Mouse (Mus musculus) kidney, adult 18-20 months (tissue): ENCODE measurements around the gene Cpa4.

Source experiments
- DNase-seq: peaks from one replicate; pipeline ENCODE4 v3.0.0; 2021

Cpa4 gene

GRCm38 (mm10) chr6:30552628-30553027 lies 15.5 kb upstream of the Cpa4 start:
- DNase-seq: no peak

DNA sequence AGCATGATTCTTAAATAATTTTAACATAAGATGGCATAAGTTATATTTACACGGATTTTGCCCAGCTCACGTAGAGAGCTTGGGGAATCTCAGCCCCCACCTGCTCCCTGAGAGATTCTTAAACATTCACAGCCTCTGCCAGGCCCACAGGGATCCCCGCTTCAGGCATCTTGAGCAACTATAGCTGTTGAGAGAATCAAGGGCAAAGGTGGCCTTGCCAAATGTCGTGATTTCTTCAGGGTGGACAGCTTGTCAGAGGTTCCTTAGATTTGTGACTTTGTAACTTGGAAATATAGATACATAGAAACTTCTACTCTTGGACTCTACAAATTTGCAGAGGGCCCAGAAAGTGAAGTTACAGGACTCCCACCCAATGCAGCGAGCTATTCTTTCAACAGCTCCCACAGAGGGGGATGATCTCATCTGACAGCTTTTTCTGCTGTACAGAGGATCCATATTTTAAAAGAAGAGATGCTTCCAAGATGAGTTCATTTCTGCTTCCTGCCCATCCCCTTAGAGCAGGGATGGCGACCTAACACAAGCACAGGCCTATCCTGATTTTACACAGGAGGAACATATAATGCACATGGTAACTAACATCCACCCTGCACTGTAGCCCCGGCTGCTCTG lies 14.7 kb upstream of the Cpa4 start:
- DNase-seq: no peak

DNA sequence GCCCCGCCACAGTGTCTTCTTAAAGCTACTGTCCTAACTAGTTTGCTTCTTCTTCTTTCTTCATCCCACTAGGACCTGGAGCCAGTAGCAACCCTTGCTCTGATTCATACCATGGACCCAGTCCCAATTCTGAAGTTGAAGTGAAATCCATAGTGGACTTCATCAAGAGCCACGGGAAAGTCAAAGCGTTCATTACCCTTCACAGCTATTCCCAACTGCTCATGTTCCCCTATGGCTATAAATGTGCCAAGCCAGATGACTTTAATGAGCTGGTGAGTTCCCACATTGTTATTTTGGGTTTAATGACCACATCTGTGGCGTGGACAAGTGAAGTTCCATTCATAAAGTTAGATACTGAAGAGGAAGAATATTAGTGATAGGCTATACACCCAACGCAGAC lies 14.1 kb upstream of the Cpa4 start:
- DNase-seq: no peak

DNA sequence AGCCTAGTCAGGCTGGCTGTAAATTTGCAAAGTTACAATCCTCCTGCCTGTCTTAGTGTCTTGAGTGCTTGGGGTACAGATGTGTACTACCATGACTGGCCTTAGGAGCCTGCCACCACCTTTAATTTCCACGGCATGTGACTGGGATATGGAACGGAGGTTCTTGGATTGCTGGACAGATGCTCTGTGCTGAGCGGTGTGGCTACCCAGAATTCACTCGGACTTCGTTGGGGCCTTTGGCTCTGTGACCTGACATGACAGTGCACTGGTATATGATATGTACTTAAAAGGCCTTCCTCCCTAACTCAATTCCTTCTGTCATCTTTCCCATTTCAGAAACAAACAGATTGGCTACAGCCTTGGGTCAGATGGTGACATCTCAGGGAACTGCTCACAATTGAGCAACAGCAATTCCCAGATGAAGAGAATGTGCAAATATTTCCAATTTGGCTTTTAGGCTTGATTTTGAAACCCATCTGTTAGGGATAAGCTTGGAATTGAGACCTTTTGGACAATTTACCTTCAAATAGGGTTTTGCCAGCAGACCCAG lies 13.5 kb upstream of the Cpa4 start:
- no peak for DNase-seq

- no peak for DNase-seq
Measured at GRCm38 (mm10) chr6:30556080-30556479, 12.1 kb upstream of the Cpa4 start.

DNA sequence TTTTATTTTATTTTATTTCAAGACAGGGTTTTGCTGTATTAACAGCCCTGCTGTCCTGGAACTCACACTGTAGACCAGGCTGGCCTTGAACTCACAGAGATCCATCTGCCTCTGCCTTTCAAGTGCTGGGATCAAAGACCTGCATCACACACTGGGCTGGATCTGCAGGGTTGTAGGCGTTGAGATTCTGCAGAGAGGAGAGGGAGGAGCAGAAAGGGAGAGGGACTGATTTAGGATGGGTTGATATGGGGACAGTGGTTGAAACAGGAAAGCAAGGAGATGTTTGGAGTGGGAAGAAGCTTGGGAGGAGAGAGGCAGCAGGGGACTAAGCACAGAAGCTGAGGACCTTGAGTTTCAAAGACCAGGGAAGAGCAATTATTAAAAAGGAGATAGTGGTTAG lies 8.4 kb upstream of the Cpa4 start:
- no peak for DNase-seq

DNA sequence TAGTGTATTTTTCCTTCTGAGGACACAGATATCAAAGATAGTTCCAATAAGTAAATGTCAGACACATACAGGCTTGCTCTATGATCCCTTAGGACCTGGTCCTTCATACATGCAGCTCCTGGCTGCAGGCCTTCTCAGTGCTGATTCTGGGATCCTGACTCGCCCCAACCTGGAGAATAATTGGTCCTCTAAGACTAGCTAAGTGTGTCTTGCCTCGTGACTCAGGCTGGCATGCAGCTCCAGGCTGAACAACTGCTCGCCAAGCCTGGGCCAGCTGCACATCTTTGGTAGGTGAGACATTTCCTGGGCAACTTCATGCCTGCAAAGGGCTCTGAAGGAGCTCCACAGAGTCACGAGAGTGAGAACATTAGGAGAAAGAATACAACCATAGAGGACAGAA lies 6.0 kb upstream of the Cpa4 start:
- no peak for DNase-seq

DNA sequence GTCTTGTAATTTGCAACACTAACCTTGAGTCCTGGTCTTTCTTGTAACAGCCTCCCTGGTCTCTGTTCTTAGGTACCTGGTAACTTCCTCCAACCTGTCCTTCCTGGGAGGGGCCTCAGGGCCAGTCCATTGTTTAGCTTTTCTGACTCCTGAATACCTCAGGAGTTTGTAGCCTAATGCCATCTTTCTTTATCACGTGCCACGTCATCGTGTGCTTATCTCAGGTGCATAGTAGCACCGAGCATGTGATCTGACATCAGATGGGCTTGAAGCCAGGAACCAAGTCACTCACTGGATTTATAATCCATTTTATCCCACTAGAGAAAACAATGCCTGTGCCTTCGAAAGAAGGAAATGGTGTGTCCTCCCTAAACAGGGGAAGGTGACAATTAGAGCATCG lies 4.6 kb upstream of the Cpa4 start:
- DNase-seq: no peak

- no peak for DNase-seq
Measured at GRCm38 (mm10) chr6:30564051-30564450, 4.1 kb upstream of the Cpa4 start.

GRCm38 (mm10) chr6:30569331-30569730 lies 1.2 kb downstream of the Cpa4 start:
- no peak for DNase-seq

- DNase-seq: no peak
Measured at GRCm38 (mm10) chr6:30570012-30570411, 1.8 kb downstream of the Cpa4 start.

GRCm38 (mm10) chr6:30572456-30573311 lies 4.5 kb downstream of the Cpa4 start:
- DNase-seq: no peak

DNA sequence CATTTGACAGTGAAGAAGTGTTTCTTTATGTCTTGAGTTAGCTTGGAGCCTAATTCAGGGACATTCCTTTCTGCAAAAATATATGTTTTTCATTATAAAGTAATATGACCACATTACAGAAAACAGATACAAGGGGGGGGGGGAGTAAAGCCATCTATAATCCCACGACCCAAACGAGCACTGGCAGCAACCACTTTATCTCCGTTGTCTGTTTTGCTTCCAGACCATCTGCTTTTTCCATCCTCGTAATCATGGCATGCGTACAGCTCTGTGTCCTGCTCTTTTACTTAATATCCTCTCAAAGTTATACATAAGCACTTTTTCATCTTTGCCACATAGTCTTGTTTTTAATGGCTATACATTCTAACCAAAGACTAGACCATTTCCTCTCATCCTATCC lies 5.2 kb downstream of the Cpa4 start:
- DNase-seq: no peak

DNA sequence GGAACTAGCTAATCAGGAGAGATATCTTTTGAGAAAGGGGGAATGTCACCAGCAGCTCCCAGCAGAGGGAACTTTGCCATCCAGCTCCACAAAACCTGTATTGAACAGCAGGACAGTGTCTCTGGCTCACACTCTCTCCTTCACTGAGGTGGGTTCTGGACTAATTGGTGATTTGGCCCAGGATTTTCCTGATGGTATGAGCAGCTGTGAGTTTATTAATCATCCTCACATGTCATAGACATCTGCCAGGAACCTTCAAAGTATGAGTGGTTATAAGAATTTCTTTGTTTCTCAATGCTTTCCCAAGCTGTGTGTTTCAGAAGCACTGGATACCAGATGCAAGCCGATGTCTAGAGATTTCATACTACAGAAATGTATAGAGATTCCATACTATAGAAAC lies 6.8 kb downstream of the Cpa4 start:
- DNase-seq: no peak

DNA sequence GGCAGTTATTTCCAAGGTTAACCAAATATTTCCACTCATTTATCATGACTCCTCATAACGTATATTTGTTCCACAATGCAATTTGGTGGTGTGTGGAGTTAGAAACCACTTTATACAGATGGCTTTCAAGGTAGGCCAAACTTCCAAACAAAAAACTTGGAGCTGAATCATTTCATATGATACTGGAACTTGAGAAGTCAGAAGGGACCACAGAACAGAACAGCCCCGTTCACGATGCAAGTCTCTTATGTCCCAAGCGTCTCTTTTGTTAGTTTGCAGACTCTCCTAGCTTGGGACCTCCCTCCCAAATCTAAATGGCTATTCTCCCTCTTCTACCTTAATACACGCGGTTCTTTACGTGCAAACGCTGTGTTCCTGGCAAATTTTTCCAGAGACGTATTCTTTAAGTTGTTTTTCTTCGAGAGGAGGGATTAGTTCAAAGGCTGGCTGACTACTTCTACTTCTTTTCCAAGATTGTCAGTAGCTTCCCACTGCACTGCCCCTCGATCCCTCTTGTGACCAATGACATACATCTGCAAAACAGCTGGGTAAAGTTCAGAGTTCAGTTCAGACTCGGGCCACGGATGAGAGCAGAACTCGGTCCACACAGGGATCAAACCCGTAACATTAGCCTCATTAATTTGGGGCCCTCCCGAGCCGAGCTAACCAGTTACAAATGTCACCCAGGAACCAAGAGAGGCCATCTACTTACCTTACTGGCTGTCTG lies 8.5 kb downstream of the Cpa4 start:
- DNase-seq: no peak

- DNase-seq: no peak
Measured at GRCm38 (mm10) chr6:30579961-30580840, 12.0 kb downstream of the Cpa4 start.

DNA sequence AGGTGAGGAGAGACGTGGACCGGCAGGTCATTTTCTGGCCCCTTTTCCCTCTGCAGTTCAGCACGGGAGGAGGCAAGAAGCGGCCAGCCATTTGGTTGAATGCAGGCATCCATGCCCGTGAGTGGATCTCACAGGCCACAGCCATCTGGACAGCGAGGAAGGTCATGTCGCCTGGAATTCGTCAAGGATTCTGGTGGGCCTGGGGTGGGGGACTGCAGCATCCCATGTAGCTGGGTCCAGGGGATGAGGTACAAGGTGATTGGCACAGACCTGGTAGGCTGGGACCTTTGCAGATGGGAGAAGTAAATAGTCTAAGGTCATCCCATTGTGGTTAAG lies 12.6 kb downstream of the Cpa4 start:
- no peak for DNase-seq

DNA sequence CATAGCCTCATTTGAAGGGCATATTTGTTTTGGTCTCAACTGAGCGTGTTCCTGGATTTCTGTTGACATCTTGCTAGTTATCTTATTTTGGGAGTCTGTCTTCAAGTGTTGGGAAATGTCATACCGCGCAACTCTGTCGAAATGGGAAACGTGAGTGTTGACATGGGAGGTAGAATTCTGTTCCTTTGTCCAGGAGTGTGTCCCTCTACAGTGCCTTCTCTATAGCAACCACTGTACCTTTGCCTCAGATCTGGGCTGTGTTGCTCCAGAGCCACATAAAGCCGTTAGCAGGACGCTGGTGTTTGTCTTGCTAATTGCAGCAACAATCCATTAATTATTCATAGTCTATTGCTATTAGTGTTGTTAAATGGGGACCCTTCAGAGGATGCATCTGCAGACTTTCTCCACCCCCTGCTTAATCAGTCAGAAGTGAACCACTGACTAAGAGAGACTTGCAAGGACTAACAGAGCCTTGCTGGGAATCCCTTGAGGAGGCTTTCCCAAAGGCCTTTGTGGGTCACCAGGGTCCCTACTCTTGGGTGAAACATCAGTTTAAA lies 18.8 kb downstream of the Cpa4 start:
- DNase-seq: no peak

DNA sequence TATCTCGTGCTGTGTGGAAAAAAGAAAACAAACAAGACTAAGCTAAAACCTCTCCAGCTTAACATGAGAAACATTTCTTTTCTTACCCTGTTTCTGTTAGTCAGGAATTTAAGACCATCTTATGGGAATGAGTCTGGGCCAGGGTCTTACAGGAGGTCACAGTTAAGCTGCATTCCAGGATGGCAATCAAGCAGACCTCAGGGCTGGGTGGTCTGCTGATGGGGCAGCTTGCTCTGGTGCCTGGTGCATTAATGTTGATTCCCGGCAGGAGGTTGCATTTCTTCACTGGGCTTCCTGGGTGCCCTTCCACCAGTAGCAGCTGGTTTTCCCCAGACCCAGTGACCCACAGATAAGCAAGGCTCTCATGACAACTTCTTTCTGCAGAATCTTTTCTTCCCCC lies 21.6 kb downstream of the Cpa4 start:
- DNase-seq: no peak

DNA sequence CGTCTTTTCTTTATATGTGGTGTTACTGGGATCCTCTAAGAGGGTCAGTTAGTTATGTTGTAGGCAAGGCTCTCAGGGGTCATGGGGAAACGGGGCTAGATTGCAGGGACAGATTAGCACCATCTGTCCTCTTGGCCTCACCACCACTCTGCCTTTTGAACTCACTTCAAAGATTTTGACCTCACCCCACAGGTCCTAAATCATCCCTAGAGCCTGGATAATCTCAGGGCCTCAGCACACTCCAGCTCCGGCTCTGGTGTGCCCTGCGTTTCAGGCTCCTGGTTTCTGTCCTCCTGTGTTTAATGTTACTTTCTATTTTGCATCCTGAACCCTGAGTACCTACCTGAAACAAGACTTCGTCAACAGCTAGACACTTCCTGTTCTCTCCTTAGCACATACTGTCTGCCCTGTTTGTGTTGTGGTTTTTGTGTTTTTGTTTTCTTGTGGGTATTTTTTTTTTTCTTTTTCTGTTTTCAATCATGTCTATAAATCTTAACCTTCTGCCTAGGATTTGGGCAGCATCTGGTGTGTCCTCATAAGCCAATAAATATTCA lies 23.8 kb downstream of the Cpa4 start:
- DNase-seq: no peak

GRCm38 (mm10) chr6:30592417-30592974 lies 24.3 kb downstream of the Cpa4 start:
- DNase-seq: no peak

GRCm38 (mm10) chr6:30594364-30594763 lies 26.2 kb downstream of the Cpa4 start:
- no peak for DNase-seq
